24 mouse cellular contexts compared by ENCODE assay signal in the genomic region with DNA sequence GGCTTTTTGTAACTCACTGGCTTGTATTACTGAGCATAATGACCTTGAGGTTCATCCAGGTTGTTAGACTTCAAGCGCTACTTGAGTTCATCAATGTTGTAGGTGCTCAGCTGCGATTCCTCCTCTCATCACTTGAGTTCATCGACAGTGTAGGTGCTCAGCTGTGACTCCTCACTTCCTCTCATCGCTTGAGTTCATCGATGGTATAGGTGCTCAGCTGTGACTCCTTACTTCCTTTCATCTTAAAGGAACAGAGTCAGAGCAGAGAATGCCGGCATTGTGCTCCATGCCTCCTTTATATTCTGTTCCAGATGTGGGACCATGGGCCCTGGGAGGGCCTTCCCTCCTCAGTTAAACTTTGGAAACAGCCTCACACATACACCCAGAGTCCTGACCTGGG.
DNase-seq lines count a peak whose midpoint lies in the region; ATAC-seq and TF ChIP-seq lines count a peak whose summit lies in the region.
"Had no signal": no experiment of that assay in that cellular context is flagged by ENCODE, and none has a peak within 500 bp of the region (broad histone marks: within the 10 kb centered on the region; RNA-seq: fewer than 3 reads in every experiment).

No protein-coding gene starts in this region.

- ATAC-seq in hindbrain, postnatal 0 days: no peak
- ATAC-seq in hindbrain, embryonic 12.5 days (ENCODE audit: low FRiP score): no peak
- ATAC-seq in forebrain, embryonic 16.5 days: no peak
- ATAC-seq: liver, postnatal 0 days had no signal

- H3K27me3 ChIP-seq in hindbrain, postnatal 0 days (ENCODE audit: insufficient read depth, low read length): no peaks in the 10 kb centered on the region
- H3K27me3 ChIP-seq in hindbrain, embryonic 12.5 days: no peaks in the 10 kb centered on the region
- H3K27me3 ChIP-seq in forebrain, embryonic 16.5 days (replicated peaks; ENCODE audit: control insufficient read depth, insufficient read depth, low read length): no peaks in the 10 kb centered on the region
- H3K27me3 ChIP-seq: neural tube, embryonic 12.5 days; stomach, embryonic 15.5 days had no signal

- H3K4me1 ChIP-seq in hindbrain, postnatal 0 days (ENCODE audit: insufficient read depth, low read length): no peaks in the 10 kb centered on the region
- H3K4me1 ChIP-seq in hindbrain, embryonic 12.5 days: no peaks in the 10 kb centered on the region
- no peaks in the 10 kb centered on the region for H3K4me1 ChIP-seq in forebrain, embryonic 16.5 days (replicated peaks; ENCODE audit: control insufficient read depth, insufficient read depth, low read length)
- H3K4me1 ChIP-seq: heart, embryonic 13.5 days; megakaryocyte, embryonic 14.5 days; neural tube, embryonic 12.5 days; stomach, embryonic 15.5 days had no signal

- H3K9me3 ChIP-seq in hindbrain, postnatal 0 days (ENCODE audit: low read length): no peaks in the 10 kb centered on the region
- peaks cover 3% of the 10 kb centered on the region; the same call in 1 of the 2 replicates for H3K9me3 ChIP-seq in hindbrain, embryonic 12.5 days (replicated peaks)
- peaks cover 5% of the 10 kb centered on the region for H3K9me3 ChIP-seq in forebrain, embryonic 16.5 days (ENCODE audit: control insufficient read depth, low read length)
- H3K9me3 ChIP-seq: G1E; heart, embryonic 13.5 days; megakaryocyte, embryonic 14.5 days; stomach, embryonic 15.5 days had no signal

- no peak overlapping the region for H3K4me3 ChIP-seq in hindbrain, postnatal 0 days (ENCODE audit: low read length)
- no peak overlapping the region for H3K4me3 ChIP-seq in hindbrain, embryonic 12.5 days
- H3K4me3 ChIP-seq in forebrain, embryonic 16.5 days (replicated peaks; ENCODE audit: low read length): no peak overlapping the region
- H3K4me3 ChIP-seq: heart, embryonic 13.5 days; left cerebral cortex, adult 2 months; megakaryocyte, embryonic 14.5 days; neural tube, embryonic 12.5 days; stomach, embryonic 15.5 days had no signal

- H3K9ac ChIP-seq in hindbrain, postnatal 0 days (replicated peaks; ENCODE audit: low read length): no peak overlapping the region
- no peak overlapping the region for H3K9ac ChIP-seq in hindbrain, embryonic 12.5 days
- H3K9ac ChIP-seq in forebrain, embryonic 16.5 days (replicated peaks; ENCODE audit: low read depth, low read length): no peak overlapping the region
- H3K9ac ChIP-seq: heart, embryonic 13.5 days; liver, postnatal 0 days; neural tube, embryonic 12.5 days; stomach, embryonic 15.5 days had no signal

- DNase-seq in hindbrain, postnatal 0 days (ENCODE audit: low spot score): peak; percentile 40
- DNase-seq in 416B (ENCODE audit: low read depth): peak; percentile 17
- peak; percentile 75 for DNase-seq in R1 (ENCODE audit: low read depth, low spot score)
- peak; percentile 31 for DNase-seq in forelimb bud, embryonic 11.5 days (ENCODE audit: low read depth, low spot score)
- no peak for DNase-seq in cerebellum, postnatal 36 days
- DNase-seq in c-Kit-positive CD71-positive TER-119-positive erythroid progenitor cells, embryonic 14.5 days (ENCODE audit: low spot score): no peak
- DNase-seq: adrenal gland, postnatal 36 days; B cell, adult 2 months; cerebellum, adult 2 months; gastrocnemius, postnatal 10 days; heart, adult 18-20 months; kidney, adult 2 months; kidney, postnatal 14 days; left cerebral cortex, postnatal 4 days; liver, postnatal 0 days; thymus, adult 2 months had no signal

- no peaks in the 10 kb centered on the region for H3K36me3 ChIP-seq in hindbrain, postnatal 0 days (ENCODE audit: insufficient read depth, low read length)
- H3K36me3 ChIP-seq in hindbrain, embryonic 12.5 days: no peaks in the 10 kb centered on the region
- no peaks in the 10 kb centered on the region for H3K36me3 ChIP-seq in forebrain, embryonic 16.5 days (ENCODE audit: control insufficient read depth, insufficient read depth)
- H3K36me3 ChIP-seq: G1E; heart, embryonic 13.5 days; neural tube, embryonic 12.5 days; stomach, embryonic 15.5 days had no signal

- no peak overlapping the region for H3K27ac ChIP-seq in hindbrain, postnatal 0 days
- no peak overlapping the region for H3K27ac ChIP-seq in hindbrain, embryonic 12.5 days
- H3K27ac ChIP-seq in forebrain, embryonic 16.5 days (ENCODE audit: low read length): no peak overlapping the region
- H3K27ac ChIP-seq: heart, embryonic 13.5 days; left cerebral cortex, adult 2 months; neural tube, embryonic 12.5 days; stomach, embryonic 15.5 days had no signal

- WGBS in hindbrain, postnatal 0 days: 48% methylated on average over 6 of the region's 6 CpGs
- 50% methylated on average over 6 of the region's 6 CpGs for WGBS in hindbrain, embryonic 12.5 days
- 60% methylated on average over 6 of the region's 6 CpGs for WGBS in forebrain, embryonic 16.5 days

- TF ChIP-seq CTCF in hindbrain, postnatal 0 days (IDR thresholded peaks at IDR 0.05; ENCODE audit: low read depth): no peak

- no peak overlapping the region for H3K4me2 ChIP-seq in hindbrain, postnatal 0 days (ENCODE audit: low read depth, low read length)
- H3K4me2 ChIP-seq in hindbrain, embryonic 12.5 days (replicated peaks): no peak overlapping the region
- no peak overlapping the region for H3K4me2 ChIP-seq in forebrain, embryonic 16.5 days (ENCODE audit: low read length)
- H3K4me2 ChIP-seq: heart, embryonic 13.5 days; neural tube, embryonic 12.5 days; stomach, embryonic 15.5 days had no signal

Comparison
In these comparisons a context has a peak if more than half of its experiments do, and no peak if none do; other contexts are left out.
1. DNase-seq: peak in hindbrain, postnatal 0 days (single experiment), 416B (single experiment), R1 (single experiment) and forelimb bud, embryonic 11.5 days (single experiment); none in cerebellum, postnatal 36 days (0 of 2) and c-Kit-positive CD71-positive TER-119-positive erythroid progenitor cells, embryonic 14.5 days (single experiment).